Mouse (Mus musculus) left cerebral cortex, adult 8-10 months (tissue): ENCODE measurements around the gene Tcl1b2. TPM values are rescaled to one million over a fixed set of nuclear protein-coding genes. Genes with fewer than 3 reads are reported as not detected.
"Not testable (repeated sequence)": the region's sequence is repeated elsewhere in the genome, so short reads cannot be mapped to it uniquely, and the experiment has no call there.

Source experiments
- DNase-seq, 2 experiments: peaks; one replicate each; pipeline ENCODE4 v3.0.0; 2022; ENCODE audit warnings: low spot score in 2 of 2
- total RNA-seq, 4 experiments: library from RNA; stranded (reverse); gene quantifications; 2 replicates each; pipeline ENCODE4 v1.2.4; 2022

The Tcl1b2 gene
- total RNA-seq, result not detected

- DNase-seq, result no peak
Observed at GRCm38 (mm10) chr12:105145714-105146113, at the start of gene Tcl1b2. TSS of gene Tcl1b2 (plus strand) at chr12:105146014.

- no peak for DNase-seq
Observed at GRCm38 (mm10) chr12:105099466-105100044, 46.3 kb upstream of the Tcl1b2 start.

GRCm38 (mm10) chr12:105102901-105103300 is 42.9 kb upstream of the Tcl1b2 start:
- peak in 1 of 2 experiments; percentile 31 for DNase-seq

- peak; percentile 34 to 50 for DNase-seq
Observed at GRCm38 (mm10) chr12:105104036-105104435, 41.8 kb upstream of the Tcl1b2 start.

GRCm38 (mm10) chr12:105105326-105105725 is 40.5 kb upstream of the Tcl1b2 start:
- no peak for DNase-seq

- DNase-seq, result no peak
Observed at GRCm38 (mm10) chr12:105108856-105109255, 37.0 kb upstream of the Tcl1b2 start.

- DNase-seq, result peak; percentile 16 to 49
Observed at GRCm38 (mm10) chr12:105109406-105109805, 36.4 kb upstream of the Tcl1b2 start.

GRCm38 (mm10) chr12:105109812-105110211 is 36.0 kb upstream of the Tcl1b2 start:
- DNase-seq, result no peak

GRCm38 (mm10) chr12:105112321-105112988 is 33.4 kb upstream of the Tcl1b2 start:
- no peak for DNase-seq

- no peak for DNase-seq
Observed at GRCm38 (mm10) chr12:105116648-105117047, 29.2 kb upstream of the Tcl1b2 start.

- no peak for DNase-seq
Observed at GRCm38 (mm10) chr12:105125362-105125761, 20.5 kb upstream of the Tcl1b2 start.

- no peak for DNase-seq
Observed at GRCm38 (mm10) chr12:105126516-105126915, 19.3 kb upstream of the Tcl1b2 start.

- no peak for DNase-seq
Observed at GRCm38 (mm10) chr12:105127607-105128006, 18.2 kb upstream of the Tcl1b2 start.

- DNase-seq, result not testable (repeated sequence)
Observed at GRCm38 (mm10) chr12:105129494-105130205, 16.2 kb upstream of the Tcl1b2 start.

- DNase-seq, result not testable (repeated sequence)
Observed at GRCm38 (mm10) chr12:105134167-105134566, 11.6 kb upstream of the Tcl1b2 start.

GRCm38 (mm10) chr12:105134826-105135225 is 11.0 kb upstream of the Tcl1b2 start:
- not testable (repeated sequence) for DNase-seq

GRCm38 (mm10) chr12:105137729-105138128 is 8.1 kb upstream of the Tcl1b2 start:
- not testable (repeated sequence) for DNase-seq

GRCm38 (mm10) chr12:105143096-105143495 is 2.7 kb upstream of the Tcl1b2 start:
- DNase-seq, result no peak

GRCm38 (mm10) chr12:105144928-105145327 is 886 bp upstream of the Tcl1b2 start:
- not testable (repeated sequence) for DNase-seq

GRCm38 (mm10) chr12:105155286-105155685 is 9.5 kb downstream of the Tcl1b2 start:
- DNase-seq, result not testable (repeated sequence)

- DNase-seq, result no peak
Observed at GRCm38 (mm10) chr12:105158842-105159241, 13.0 kb downstream of the Tcl1b2 start.

- DNase-seq, result no peak
Observed at GRCm38 (mm10) chr12:105159390-105159789, 13.6 kb downstream of the Tcl1b2 start, which contains the start of gene Tcl1b1. TSS of gene Tcl1b1 (plus strand) at chr12:105159690.
